Mouse (Mus musculus): ENCODE results near the gene Tab1. TPM values are rescaled to one million over a fixed set of nuclear protein-coding genes. Genes with fewer than 3 reads are reported as not detected.

The Tab1 gene
- polyA plus RNA-seq, 1 experiment from 2014 or later: 30.5 TPM

DNA sequence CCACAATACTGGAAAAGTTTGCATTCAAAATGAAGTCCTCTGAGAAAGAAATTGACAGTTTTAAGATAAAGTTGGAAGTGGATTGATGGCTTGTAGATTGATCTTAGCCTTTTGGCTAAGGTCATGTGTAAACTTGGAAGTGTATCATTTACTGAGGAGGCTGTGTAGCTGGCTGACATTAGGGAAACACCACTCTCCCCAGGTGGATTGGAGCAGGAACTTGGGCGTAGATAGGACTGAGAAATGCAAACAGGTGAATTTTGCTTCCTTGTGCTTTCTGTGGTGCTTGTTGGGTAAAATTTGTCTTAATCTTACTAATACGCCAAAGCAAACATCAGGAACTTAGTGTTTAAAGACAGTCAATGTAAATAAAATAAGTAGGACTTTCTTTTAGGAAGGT, 7.4 kb downstream of the Tab1 start:
- ATAC-seq (ENCODE audit: insufficient number of reproducible peaks, low FRiP score): no peak
- H3K4me3 ChIP-seq: no peak overlapping the region
- peaks cover 65% of the 10 kb centered on the region for H3K36me3 ChIP-seq
- peaks cover 3% of the 10 kb centered on the region; the same call in 1 of the 2 replicates for H3K9me3 ChIP-seq (replicated peaks)
- no peak overlapping the region for H3K27ac ChIP-seq (ENCODE audit: poor library complexity, severe bottlenecking)
- H3K9ac ChIP-seq: no peak overlapping the region
- H3K4me1 ChIP-seq (replicated peaks): peaks cover 43% of the 10 kb centered on the region
- no peaks in the 10 kb centered on the region for H3K27me3 ChIP-seq (replicated peaks)
- no peak overlapping the region for H3K4me2 ChIP-seq
- WGBS: 93% methylated on average over 2 of the region's 2 CpGs

DNA sequence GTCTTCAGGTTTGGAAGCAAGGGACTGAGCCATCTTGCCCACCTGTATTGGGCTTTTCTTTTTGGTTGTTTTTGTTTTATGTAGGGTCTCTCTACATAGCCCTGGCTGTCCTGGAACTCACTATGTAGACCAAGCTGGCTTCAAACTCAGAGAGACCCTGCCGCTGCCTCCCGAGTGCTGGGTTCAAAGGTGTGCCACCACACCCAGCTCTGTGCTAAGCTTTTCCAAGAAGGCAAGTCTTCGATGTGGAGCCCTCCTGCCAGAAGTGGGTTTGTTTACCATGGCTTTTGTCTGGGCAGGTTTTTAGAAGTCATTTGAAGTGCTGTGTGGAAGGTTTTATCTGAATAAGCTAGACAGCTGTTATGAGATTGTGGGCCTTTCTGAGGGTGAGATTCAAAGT, 8.0 kb downstream of the Tab1 start:
- Histone ChIP-seq H3K9ac (no peak overlapping the region), H3K4me3 (no peak overlapping the region), H3K27me3 (replicated peaks) (no peaks in the 10 kb centered on the region), H3K27ac (ENCODE audit: poor library complexity, severe bottlenecking) (peak overlapping the region; percentile 1; the same call in 1 of the 2 replicates), H3K36me3 (peaks cover 67% of the 10 kb centered on the region), H3K9me3 (replicated peaks) (peaks cover 3% of the 10 kb centered on the region; the same call in 1 of the 2 replicates), H3K4me2 (no peak overlapping the region), H3K4me1 (replicated peaks) (peaks cover 44% of the 10 kb centered on the region)
- ATAC-seq (ENCODE audit: insufficient number of reproducible peaks, low FRiP score): no peak
- 87% methylated on average over 3 of the region's 3 CpGs for WGBS

DNA sequence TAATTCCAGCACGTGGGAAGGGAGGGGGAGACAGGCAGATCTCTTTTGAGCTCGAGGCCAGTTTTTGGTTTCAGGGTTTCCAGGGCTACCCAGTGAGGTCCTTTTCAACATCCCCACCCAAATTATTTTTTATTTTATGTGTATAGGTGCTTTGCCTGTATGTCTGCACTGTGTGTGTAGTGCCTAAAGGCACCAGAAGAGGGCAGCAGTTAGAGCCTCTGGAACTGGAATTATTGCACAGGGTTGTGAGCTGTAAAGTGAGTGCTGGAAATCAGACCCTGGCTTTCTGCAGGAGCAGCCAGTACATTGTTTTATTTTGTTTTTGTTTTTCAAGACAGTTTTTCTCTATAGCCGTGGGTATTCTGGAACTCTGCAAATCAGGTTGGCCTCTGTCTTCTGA, 9.2 kb downstream of the Tab1 start:
- 98% methylated on average over 3 of the region's 3 CpGs for WGBS
- H3K9ac ChIP-seq: no peak overlapping the region
- H3K4me1 ChIP-seq (replicated peaks): peaks cover 45% of the 10 kb centered on the region
- H3K9me3 ChIP-seq (replicated peaks): peaks cover 3% of the 10 kb centered on the region; the same call in 1 of the 2 replicates
- no peak overlapping the region for H3K27ac ChIP-seq (ENCODE audit: poor library complexity, severe bottlenecking)
- no peaks in the 10 kb centered on the region for H3K27me3 ChIP-seq (replicated peaks)
- peaks cover 54% of the 10 kb centered on the region for H3K36me3 ChIP-seq
- ATAC-seq (ENCODE audit: insufficient number of reproducible peaks, low FRiP score): no peak
- no peak overlapping the region for H3K4me2 ChIP-seq
- no peak overlapping the region for H3K4me3 ChIP-seq

DNA sequence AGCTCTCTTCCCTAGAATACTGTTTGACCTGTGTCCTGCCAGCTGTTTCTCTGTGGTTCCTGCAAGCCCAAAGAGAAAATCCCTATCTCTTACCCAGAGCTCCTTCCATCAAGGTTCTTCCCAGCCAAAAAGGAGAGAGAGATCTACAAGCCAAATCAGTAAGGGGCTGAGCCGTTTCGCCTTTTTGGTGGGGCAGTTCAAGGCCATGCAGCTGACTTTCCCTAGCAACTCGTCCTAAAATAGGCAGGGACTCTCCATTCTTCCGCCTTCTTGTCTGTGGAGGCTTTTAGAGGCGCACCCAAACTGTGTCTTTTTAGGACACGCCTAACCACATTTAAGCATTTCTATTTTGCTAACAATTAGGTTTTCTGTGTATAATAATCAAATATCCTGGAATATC, 10.8 kb downstream of the Tab1 start:
- no peak overlapping the region for H3K27ac ChIP-seq (ENCODE audit: poor library complexity, severe bottlenecking)
- H3K4me2 ChIP-seq: no peak overlapping the region
- WGBS: 81% methylated on average over 6 of the region's 6 CpGs
- H3K36me3 ChIP-seq: peaks cover 59% of the 10 kb centered on the region
- no peak for ATAC-seq (ENCODE audit: insufficient number of reproducible peaks, low FRiP score)
- H3K9ac ChIP-seq: no peak overlapping the region
- H3K4me3 ChIP-seq: no peak overlapping the region
- H3K4me1 ChIP-seq (replicated peaks): peaks cover 37% of the 10 kb centered on the region
- no peaks in the 10 kb centered on the region for H3K27me3 ChIP-seq (replicated peaks)
- H3K9me3 ChIP-seq (replicated peaks): peaks cover 3% of the 10 kb centered on the region; the same call in 1 of the 2 replicates

DNA sequence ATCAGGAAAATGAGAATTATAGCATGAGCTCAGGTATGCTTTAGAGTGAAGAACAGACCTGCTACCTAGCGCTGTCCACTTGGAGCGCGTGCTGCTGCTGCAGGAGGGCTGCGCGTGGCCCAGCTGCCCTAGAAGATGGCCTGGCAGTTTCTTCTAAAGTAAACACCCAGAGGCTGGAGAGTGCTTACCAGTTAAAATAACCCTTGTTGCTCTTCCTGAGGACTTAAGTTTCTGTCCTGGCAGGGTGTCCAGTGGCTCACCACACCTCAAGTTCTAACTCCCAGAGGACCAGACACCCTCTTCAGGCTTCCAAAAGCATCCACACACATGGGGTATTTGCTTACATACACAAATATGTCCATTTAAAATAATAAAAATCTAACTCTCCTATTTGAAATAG, 12.5 kb downstream of the Tab1 start:
- peaks cover 3% of the 10 kb centered on the region; the same call in 1 of the 2 replicates for H3K9me3 ChIP-seq (replicated peaks)
- H3K9ac ChIP-seq: no peak overlapping the region
- peaks cover 68% of the 10 kb centered on the region for H3K36me3 ChIP-seq
- H3K4me1 ChIP-seq (replicated peaks): peaks cover 27% of the 10 kb centered on the region
- no peak overlapping the region for H3K4me3 ChIP-seq
- no peaks in the 10 kb centered on the region for H3K27me3 ChIP-seq (replicated peaks)
- ATAC-seq (ENCODE audit: insufficient number of reproducible peaks, low FRiP score): no peak
- no peak overlapping the region for H3K27ac ChIP-seq (ENCODE audit: poor library complexity, severe bottlenecking)
- no peak overlapping the region for H3K4me2 ChIP-seq
- WGBS: 90% methylated on average over 5 of the region's 5 CpGs

DNA sequence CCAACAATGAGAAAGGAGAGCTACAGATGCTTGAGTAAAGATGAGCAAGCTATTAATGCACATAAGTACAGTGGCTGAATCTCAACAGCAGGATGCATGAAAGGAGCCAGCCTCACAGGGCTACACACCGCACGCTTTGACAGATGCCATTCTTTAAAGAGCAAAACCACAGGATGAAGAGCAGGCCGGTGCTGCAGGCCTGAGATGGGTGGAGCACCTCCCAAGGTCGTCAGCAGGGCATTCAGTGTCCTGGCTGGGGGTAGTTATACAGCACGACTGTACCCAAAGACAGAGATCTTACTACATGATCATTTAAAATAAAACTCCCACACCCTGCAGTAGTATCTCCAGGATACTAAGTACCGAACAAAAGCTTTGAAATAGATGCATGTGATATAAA, 13.2 kb downstream of the Tab1 start:
- no peak for ATAC-seq (ENCODE audit: insufficient number of reproducible peaks, low FRiP score)
- WGBS: 45% methylated on average over 6 of the region's 6 CpGs
- H3K36me3 ChIP-seq: peaks cover 68% of the 10 kb centered on the region

DNA sequence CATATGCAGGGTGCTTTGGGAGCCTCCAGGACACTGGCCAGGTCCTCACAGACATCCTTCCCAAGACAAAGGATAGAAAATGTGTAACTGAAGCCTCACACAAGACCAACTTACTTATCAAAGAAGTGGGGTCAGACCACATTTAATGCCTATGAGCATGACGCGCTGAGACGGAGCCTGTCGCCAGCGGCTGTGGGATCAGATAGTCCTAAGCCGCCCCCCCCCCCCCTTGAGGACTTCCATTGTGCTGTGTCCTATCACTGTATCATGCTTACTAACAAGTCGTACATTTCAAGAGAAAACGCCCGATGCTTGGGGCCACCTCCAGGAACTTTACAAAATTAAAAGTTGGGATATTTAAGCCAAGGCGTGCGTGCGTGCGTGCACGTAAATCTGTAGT, 14.2 kb downstream of the Tab1 start:
- Histone ChIP-seq H3K36me3 (peaks cover 66% of the 10 kb centered on the region), H3K9me3 (replicated peaks) (peaks cover 2% of the 10 kb centered on the region; the same call in 1 of the 2 replicates), H3K4me2 (no peak overlapping the region), H3K4me1 (replicated peaks) (peaks cover 27% of the 10 kb centered on the region), H3K27ac (ENCODE audit: poor library complexity, severe bottlenecking) (no peak overlapping the region), H3K4me3 (no peak overlapping the region), H3K9ac (no peak overlapping the region), H3K27me3 (replicated peaks) (no peaks in the 10 kb centered on the region)
- no peak for ATAC-seq (ENCODE audit: insufficient number of reproducible peaks, low FRiP score)
- WGBS: 80% methylated on average over 14 of the region's 14 CpGs

More for the DNA sequence above, 13.2 kb downstream of the Tab1 start:
- H3K4me3 ChIP-seq: no peak overlapping the region
- H3K27me3 ChIP-seq (replicated peaks): no peaks in the 10 kb centered on the region
- no peak overlapping the region for H3K9ac ChIP-seq
- H3K4me1 ChIP-seq (replicated peaks): peaks cover 27% of the 10 kb centered on the region
- peaks cover 3% of the 10 kb centered on the region; the same call in 1 of the 2 replicates for H3K9me3 ChIP-seq (replicated peaks)
- no peak overlapping the region for H3K4me2 ChIP-seq
- 0 out of 2 replicates have a peak overlapping the region, but pooled peaks have one; percentile 20 for H3K27ac ChIP-seq (ENCODE audit: poor library complexity, severe bottlenecking)

DNA sequence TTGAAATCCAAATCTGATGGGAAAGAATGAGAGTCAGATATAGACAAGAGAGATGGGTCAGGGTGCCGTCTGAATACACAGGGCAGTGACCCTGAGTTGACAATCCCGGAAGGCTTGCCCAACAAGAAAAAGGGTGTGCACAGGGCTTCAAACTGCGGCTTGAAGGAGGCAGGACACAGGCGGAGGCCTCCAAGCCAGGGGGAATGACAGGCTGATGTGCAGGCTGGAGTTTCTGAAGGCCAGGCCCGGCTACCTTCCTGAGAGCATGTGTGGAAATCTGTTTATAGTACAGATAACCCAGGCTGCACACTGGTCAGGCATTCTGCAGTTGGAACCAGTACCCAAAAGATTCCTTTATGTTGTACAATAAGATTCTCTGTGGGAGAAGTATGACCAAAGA, 14.6 kb downstream of the Tab1 start:
- Histone ChIP-seq H3K36me3 (peaks cover 66% of the 10 kb centered on the region), H3K9ac (no peak overlapping the region), H3K4me1 (replicated peaks) (peaks cover 27% of the 10 kb centered on the region), H3K27me3 (replicated peaks) (no peaks in the 10 kb centered on the region), H3K9me3 (replicated peaks) (no peaks in the 10 kb centered on the region), H3K27ac (ENCODE audit: poor library complexity, severe bottlenecking) (0 out of 2 replicates have a peak overlapping the region, but pooled peaks have one; percentile 13), H3K4me3 (no peak overlapping the region), H3K4me2 (no peak overlapping the region)
- whole genome bisulfite sequencing: 42% methylated on average over 5 of the region's 5 CpGs
- no peak for ATAC-seq (ENCODE audit: insufficient number of reproducible peaks, low FRiP score)

DNA sequence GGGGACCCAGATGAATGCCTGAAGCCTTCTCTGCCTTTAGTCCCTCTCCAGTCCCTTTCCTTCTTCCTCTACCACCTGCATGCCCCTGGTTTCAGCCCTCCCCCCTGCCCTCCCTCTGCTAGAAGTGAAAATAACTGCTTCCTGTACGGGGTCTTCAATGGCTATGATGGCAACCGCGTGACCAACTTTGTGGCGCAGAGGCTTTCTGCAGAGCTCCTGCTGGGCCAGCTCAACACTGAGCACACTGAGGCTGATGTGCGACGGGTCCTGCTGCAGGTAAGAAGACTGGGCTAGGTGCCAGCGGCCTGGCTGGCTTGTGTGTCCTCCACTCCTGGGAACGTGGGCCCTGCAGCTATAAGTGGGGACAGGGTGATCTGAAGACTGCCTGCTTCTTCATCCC, 15.6 kb downstream of the Tab1 start:
- H3K27ac ChIP-seq (ENCODE audit: poor library complexity, severe bottlenecking): no peak overlapping the region
- no peak overlapping the region for H3K9ac ChIP-seq
- 83% methylated on average over 8 of the region's 8 CpGs for WGBS
- H3K9me3 ChIP-seq (replicated peaks): no peaks in the 10 kb centered on the region
- H3K27me3 ChIP-seq (replicated peaks): no peaks in the 10 kb centered on the region
- no peak overlapping the region for H3K4me3 ChIP-seq
- H3K36me3 ChIP-seq: peaks cover 68% of the 10 kb centered on the region
- no peak overlapping the region for H3K4me2 ChIP-seq
- no peak for ATAC-seq (ENCODE audit: insufficient number of reproducible peaks, low FRiP score)
- peaks cover 27% of the 10 kb centered on the region for H3K4me1 ChIP-seq (replicated peaks)

DNA sequence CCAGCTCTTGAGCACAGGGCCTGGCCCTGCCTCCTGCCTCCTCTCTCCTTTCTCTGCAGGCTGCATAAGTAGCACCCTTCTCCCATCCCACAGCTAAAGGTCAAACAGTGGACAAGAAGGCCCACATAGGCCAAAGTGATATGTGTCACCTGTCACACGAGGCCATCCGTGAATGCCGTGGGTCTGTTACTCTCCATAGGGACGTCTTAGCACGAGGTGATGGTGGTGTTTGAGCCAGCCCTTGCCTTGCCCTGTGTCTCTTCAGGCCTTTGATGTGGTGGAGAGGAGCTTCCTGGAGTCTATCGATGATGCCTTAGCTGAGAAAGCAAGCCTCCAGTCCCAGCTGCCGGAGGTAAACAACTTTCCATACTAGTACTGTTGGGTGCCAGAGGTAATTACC, 16.6 kb downstream of the Tab1 start:
- H3K4me2 ChIP-seq: no peak overlapping the region
- 88% methylated on average over 7 of the region's 7 CpGs for WGBS
- peaks cover 27% of the 10 kb centered on the region for H3K4me1 ChIP-seq (replicated peaks)
- H3K27me3 ChIP-seq (replicated peaks): no peaks in the 10 kb centered on the region
- no peak overlapping the region for H3K4me3 ChIP-seq
- no peak overlapping the region for H3K27ac ChIP-seq (ENCODE audit: poor library complexity, severe bottlenecking)
- H3K9ac ChIP-seq: no peak overlapping the region
- peaks cover 71% of the 10 kb centered on the region for H3K36me3 ChIP-seq
- ATAC-seq (ENCODE audit: insufficient number of reproducible peaks, low FRiP score): no peak
- H3K9me3 ChIP-seq (replicated peaks): no peaks in the 10 kb centered on the region

DNA sequence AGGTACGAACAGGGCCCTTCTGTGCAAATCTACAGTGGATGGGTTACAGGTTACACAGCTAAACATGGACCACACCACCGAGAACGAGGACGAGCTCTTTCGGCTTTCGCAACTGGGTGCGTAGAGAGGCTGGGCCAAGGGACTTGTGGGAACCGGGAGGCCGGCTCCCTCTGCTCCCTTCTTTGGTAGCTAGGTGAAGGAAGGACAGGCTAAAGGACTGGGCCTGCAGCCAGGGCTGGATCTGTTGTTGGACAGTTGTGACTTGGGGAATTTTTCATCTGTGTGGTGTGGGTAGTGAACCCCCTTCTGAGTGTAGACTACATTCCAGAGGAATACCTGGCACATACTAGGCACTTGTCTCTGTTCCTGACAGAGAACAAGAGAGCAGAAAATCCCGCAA, 19.7 kb downstream of the Tab1 start:
- peaks cover 5% of the 10 kb centered on the region for H3K4me1 ChIP-seq (replicated peaks)
- no peak overlapping the region for H3K4me2 ChIP-seq
- no peaks in the 10 kb centered on the region for H3K9me3 ChIP-seq (replicated peaks)
- H3K4me3 ChIP-seq: no peak overlapping the region
- no peaks in the 10 kb centered on the region for H3K27me3 ChIP-seq (replicated peaks)
- peaks cover 94% of the 10 kb centered on the region for H3K36me3 ChIP-seq
- H3K27ac ChIP-seq (ENCODE audit: poor library complexity, severe bottlenecking): no peak overlapping the region
- 88% methylated on average over 10 of the region's 10 CpGs for WGBS
- ATAC-seq (ENCODE audit: insufficient number of reproducible peaks, low FRiP score): no peak
- no peak overlapping the region for H3K9ac ChIP-seq

DNA sequence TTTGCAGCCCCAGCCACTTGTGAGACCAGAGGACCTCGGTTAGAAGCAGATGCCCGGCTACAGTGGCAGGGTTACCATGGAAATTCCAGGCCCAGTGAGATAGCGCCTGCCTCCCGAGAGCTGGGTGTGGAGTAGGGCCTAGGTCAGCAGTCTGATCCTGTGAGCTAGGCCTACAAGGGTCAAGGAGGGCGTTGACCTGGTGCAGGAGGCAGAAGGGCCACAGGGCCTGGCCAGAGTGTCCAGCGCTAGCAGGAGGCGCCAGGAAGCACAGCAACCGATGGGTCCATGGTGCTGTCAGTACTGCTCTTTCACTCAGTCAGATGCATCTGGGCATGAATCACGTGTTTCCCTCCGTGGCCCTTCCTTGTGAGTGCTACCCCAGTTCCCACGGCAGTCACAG, 20.8 kb downstream of the Tab1 start:
- peaks cover 13% of the 10 kb centered on the region for H3K4me1 ChIP-seq (replicated peaks)
- no peak overlapping the region for H3K4me3 ChIP-seq
- no peak overlapping the region for H3K27ac ChIP-seq (ENCODE audit: poor library complexity, severe bottlenecking)
- H3K36me3 ChIP-seq: peaks cover 98% of the 10 kb centered on the region
- WGBS: 75% methylated on average over 11 of the region's 11 CpGs
- no peaks in the 10 kb centered on the region for H3K9me3 ChIP-seq (replicated peaks)
- no peaks in the 10 kb centered on the region for H3K27me3 ChIP-seq (replicated peaks)
- H3K4me2 ChIP-seq: no peak overlapping the region
- ATAC-seq (ENCODE audit: insufficient number of reproducible peaks, low FRiP score): no peak
- no peak overlapping the region for H3K9ac ChIP-seq

All from heart, embryonic 12.5 days (tissue).